In genomic region chr3:89159616-89160344, GRCm38 (mm10) we compare ENCODE assay signal across 7 mouse cellular contexts. TPM values are rescaled to one million over a fixed set of nuclear protein-coding genes. Genes with fewer than 3 reads are reported as not detected.
DNase-seq lines count a peak whose midpoint lies in the region; ATAC-seq and TF ChIP-seq lines count a peak whose summit lies in the region.

Gene Hcn3, minus strand, starts transcription at chr3:89160196.

- peak; percentile 35 for ATAC-seq in activated CD4-positive, CD25-positive, alpha-beta regulatory T cell, adult 4 months
- peak; percentile 77 for ATAC-seq in embryonic facial prominence, embryonic 11.5 days (replicated peaks; ENCODE audit: insufficient number of reproducible peaks, low FRiP score, low TSS enrichment, low read depth)

- H3K9me3 ChIP-seq in ES-Bruce4 (replicated peaks; ENCODE audit: control insufficient read depth, insufficient read depth, low read length, poor library complexity, severe bottlenecking) = no peaks in the 10 kb centered on the region
- no peaks in the 10 kb centered on the region for H3K9me3 ChIP-seq in embryonic facial prominence, embryonic 11.5 days (replicated peaks; ENCODE audit: control insufficient read depth, low read length)

- TF ChIP-seq EP300 in ES-Bruce4 (IDR thresholded peaks at IDR 0.05; ENCODE audit: insufficient read depth, low read depth, low read length) = no peak

- TF ChIP-seq CTCF in ES-Bruce4 (IDR thresholded peaks at IDR 0.05; ENCODE audit: low read depth, low read length) = peak; percentile 52

- under 1% methylated on average over 44 of the region's 66 CpGs for WGBS in embryonic facial prominence, embryonic 11.5 days

- intact Hi-C loops in heart, postnatal 14 days (cut with DNase I) = loop anchor here (5.0 kb wide), 2 partner anchors 42 to 67 kb away; partner anchors contain the start of gene Rusc1

- H3K4me2 ChIP-seq in embryonic facial prominence, embryonic 11.5 days (ENCODE audit: low read depth, low read length) = peak within 1 kb of the TSS; percentile 94

- no peaks in the 10 kb centered on the region for H3K36me3 ChIP-seq in ES-Bruce4 (ENCODE audit: control insufficient read depth, insufficient read depth, low read length, poor library complexity, severe bottlenecking)
- H3K36me3 ChIP-seq in embryonic facial prominence, embryonic 11.5 days (replicated peaks; ENCODE audit: control insufficient read depth, insufficient read depth, low read depth, low read length) = no peaks in the 10 kb centered on the region

- peak; percentile 83 for DNase-seq in embryonic facial prominence, embryonic 11.5 days (ENCODE audit: low spot score)
- peak; percentile 62 to 74 for DNase-seq in heart, postnatal 14 days
- peak in 1 of 2 experiments; percentile 38 for DNase-seq in layer of hippocampus, postnatal 36 days
- peak; percentile 75 to 79 for DNase-seq in lung, postnatal 4 days
- peak; percentile 69 to 79 for DNase-seq in right cerebral cortex, postnatal 10 days (ENCODE audit: low spot score in 2 of 2)

- no peak within 1 kb of the TSS for H3K27ac ChIP-seq in ES-Bruce4 (ENCODE audit: insufficient read depth, low read length)
- H3K27ac ChIP-seq in embryonic facial prominence, embryonic 11.5 days (replicated peaks; ENCODE audit: low read depth, low read length) = no peak within 1 kb of the TSS

- peak within 1 kb of the TSS; percentile 66 for H3K4me3 ChIP-seq in ES-Bruce4 (ENCODE audit: low read depth, low read length)
- peak within 1 kb of the TSS; percentile 50 for H3K4me3 ChIP-seq in embryonic facial prominence, embryonic 11.5 days (ENCODE audit: low read depth, low read length)

- H3K4me1 ChIP-seq in ES-Bruce4 (ENCODE audit: control insufficient read depth, insufficient read depth, low read length) = peaks cover 2% of the 10 kb centered on the region
- no peaks in the 10 kb centered on the region for H3K4me1 ChIP-seq in embryonic facial prominence, embryonic 11.5 days (ENCODE audit: control insufficient read depth, insufficient read depth, low read length)

- H3K9ac ChIP-seq in ES-Bruce4 (ENCODE audit: low read depth, poor library complexity, severe bottlenecking) = peak within 1 kb of the TSS; percentile 62
- H3K9ac ChIP-seq in embryonic facial prominence, embryonic 11.5 days (replicated peaks; ENCODE audit: low read length) = peak within 1 kb of the TSS; percentile 55

- no peak for TF ChIP-seq POLR2A in ES-Bruce4 (IDR thresholded peaks at IDR 0.05; ENCODE audit: insufficient read depth, low read length)

- H3K27me3 ChIP-seq in ES-Bruce4 (ENCODE audit: control insufficient read depth, insufficient read depth, low read length, poor library complexity, severe bottlenecking) = no peaks in the 10 kb centered on the region
- no peaks in the 10 kb centered on the region; the same call in 1 of the 2 replicates for H3K27me3 ChIP-seq in embryonic facial prominence, embryonic 11.5 days (ENCODE audit: control insufficient read depth, insufficient read depth, low read length)

RNA-seq across cellular contexts. Expression of gene Hcn3, which starts in this region (rescaled TPM):
- 2.2 and 4.7 TPM in 2 replicates for polyA plus RNA-seq in ES-Bruce4 (2011; ENCODE audit: insufficient read depth, insufficient read length, low read depth, missing spikeins)
- under 1 TPM; 0.50 to 0.69 TPM for polyA plus RNA-seq in activated CD4-positive, CD25-positive, alpha-beta regulatory T cell, adult 4 months (2017; shearing (Covaris generic))
- polyA plus RNA-seq in embryonic facial prominence, embryonic 11.5 days (2014; fragmentation: Nextera tagmentation; extraction: Ambion mirVana) = 1.2 and 2.4 TPM in 2 replicates
- total RNA-seq in heart, postnatal 14 days (2021) = under 1 TPM; 0.49 to 0.60 TPM
- 10 to 100 TPM; 11.8 to 12.1 TPM for total RNA-seq in layer of hippocampus, postnatal 36 days (2021)

Comparison
In these comparisons a context has a peak if more than half of its experiments do, and no peak if none do; other contexts are left out.
1. RNA of gene Hcn3 (total RNA-seq): 11.8 to 12.1 TPM in layer of hippocampus, postnatal 36 days; 0.49 to 0.60 TPM in heart, postnatal 14 days; every median in the first group is over 4 times any median in the second.
2. Peak in ATAC-seq in activated CD4-positive, CD25-positive, alpha-beta regulatory T cell, adult 4 months; RNA of the gene not detected or under 1 TPM.
3. Peak in DNase-seq in heart, postnatal 14 days; RNA of the gene not detected or under 1 TPM.